Mouse (Mus musculus) midbrain, embryonic 12.5 days (tissue): ENCODE results near the gene Cfap43. TPM values are rescaled to one million over a fixed set of nuclear protein-coding genes. Genes with fewer than 3 reads are reported as not detected.

ENCODE experiments used
- ATAC-seq: fragments of 200-750 bp; cut with Nextera tagmentation; 2 replicates; pipeline ENCODE4 v1.8.0; 2017; ENCODE audit warnings: low read depth, moderate TSS enrichment, moderate library complexity; ENCODE audit not compliant: low FRiP score
- H3K27ac ChIP-seq: fragments of 300-500 bp; sonication (generic); replicated peaks from 2 replicates; pipeline ENCODE4 v1.5.1; 2016; ENCODE audit warnings: mild to moderate bottlenecking
- H3K27me3 ChIP-seq: fragments of 300-500 bp; sonication (generic); 2 replicates; pipeline ENCODE4 v1.6.1; 2016; ENCODE audit warnings: mild to moderate bottlenecking
- H3K36me3 ChIP-seq: fragments of 300-500 bp; sonication (generic); 2 replicates; pipeline ENCODE4 v1.6.1; 2016
- H3K4me1 ChIP-seq: fragments of 300-500 bp; sonication (generic); 2 replicates; pipeline ENCODE4 v1.6.1; 2016
- H3K4me2 ChIP-seq: fragments of 300-500 bp; sonication (generic); replicated peaks from 2 replicates; pipeline ENCODE4 v1.6.1; 2016; ENCODE audit warnings: mild to moderate bottlenecking, moderate library complexity
- H3K4me3 ChIP-seq: fragments of 300-500 bp; sonication (generic); 2 replicates; pipeline ENCODE4 v1.5.1; 2016; ENCODE audit warnings: mild to moderate bottlenecking
- H3K9ac ChIP-seq: fragments of 300-500 bp; sonication (generic); replicated peaks from 2 replicates; pipeline ENCODE4 v1.6.1; 2016; ENCODE audit warnings: mild to moderate bottlenecking, moderate library complexity
- H3K9me3 ChIP-seq: fragments of 300-500 bp; sonication (generic); 2 replicates; pipeline ENCODE4 v1.6.1; 2016; ENCODE audit warnings: mild to moderate bottlenecking
- WGBS: fragments of 180-500 bp; shearing (Covaris S2); methylation state at CpG from one replicate; pipeline ENCODE4 v1.1.7; 2016; 5-methylcytosine and 5-hydroxymethylcytosine counted together
- polyA plus RNA-seq: library from polyadenylated mRNA; unstranded; fragments of >200 nt; fragmentation: Nextera tagmentation; extraction: Ambion mirVana; gene quantifications from 2 replicates; pipeline ENCODE4 v1.2.1, GENCODE M21; 2016

Cfap43 gene
- polyA plus RNA-seq, 1 experiment from 2014 or later: 0.13 TPM

DNA sequence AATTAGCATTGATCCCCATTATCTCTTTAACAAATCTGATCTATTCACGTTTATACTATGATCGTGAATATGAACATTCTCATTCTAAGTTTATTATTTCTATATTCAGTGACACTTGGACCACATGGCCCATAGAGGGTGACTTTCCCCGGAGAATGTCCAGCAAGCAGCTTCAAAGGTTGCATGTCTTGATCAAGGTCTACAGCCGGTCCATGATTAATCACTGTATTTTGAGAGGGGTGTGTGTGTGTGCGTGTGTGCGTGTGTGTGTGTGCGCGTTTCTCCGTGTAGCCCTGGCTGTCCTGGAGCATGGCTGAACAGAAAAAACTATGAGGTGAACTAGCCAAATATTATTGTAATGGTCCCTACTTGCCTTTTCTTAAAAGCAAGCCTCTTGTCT is 166.6 kb downstream of the Cfap43 start:
- no peak for ATAC-seq
- H3K4me1 ChIP-seq: peaks cover 11% of the 10 kb centered on the region; the same call in 1 of the 2 replicates
- H3K27ac ChIP-seq: no peak overlapping the region
- no peaks in the 10 kb centered on the region for H3K36me3 ChIP-seq
- no peak overlapping the region for H3K4me2 ChIP-seq
- H3K27me3 ChIP-seq: 0 out of 2 replicates have a peak, but pooled peaks cover 3% of the 10 kb centered on the region
- 91% methylated on average over 9 of the region's 9 CpGs for WGBS
- H3K9ac ChIP-seq: no peak overlapping the region
- H3K4me3 ChIP-seq: no peak overlapping the region
- H3K9me3 ChIP-seq: no peaks in the 10 kb centered on the region

- WGBS: 21% methylated on average over 5 of the region's 5 CpGs
- Histone ChIP-seq H3K36me3 (no peaks in the 10 kb centered on the region), H3K9me3 (no peaks in the 10 kb centered on the region), H3K4me3 (no peak overlapping the region), H3K4me2 (no peak overlapping the region), H3K9ac (no peak overlapping the region), H3K27me3 (0 out of 2 replicates have a peak, but pooled peaks cover 3% of the 10 kb centered on the region), H3K27ac (no peak overlapping the region), H3K4me1 (peaks cover 11% of the 10 kb centered on the region; the same call in 1 of the 2 replicates)
- peak; percentile 34; the same call in 1 of the 2 replicates for ATAC-seq
These were observed 168.7 kb downstream of the Cfap43 start for GRCm38 (mm10) chr19:47750391-47750790.

DNA sequence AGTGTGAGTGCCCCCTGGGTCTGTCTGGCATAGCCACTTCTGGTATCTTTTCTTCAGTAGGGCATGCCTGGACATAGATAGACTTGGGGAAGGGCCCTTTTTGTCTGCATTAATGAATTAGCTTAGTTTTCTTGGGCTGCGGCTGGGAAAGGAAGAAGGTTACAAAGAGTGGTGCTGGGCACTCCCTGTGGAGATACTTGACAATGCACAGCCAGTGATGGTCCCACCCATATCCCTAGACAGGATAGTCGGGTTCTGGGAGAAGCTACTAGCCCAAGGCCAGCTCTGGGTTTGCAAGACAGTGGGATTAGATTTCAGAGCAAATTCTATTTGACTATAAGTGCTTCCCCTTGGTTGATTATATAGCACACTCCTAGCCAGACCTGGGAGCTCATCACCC is 170.1 kb downstream of the Cfap43 start:
- no peak overlapping the region for H3K9ac ChIP-seq
- WGBS: 75% methylated on average over 2 of the region's 2 CpGs
- 0 out of 2 replicates have a peak, but pooled peaks cover 3% of the 10 kb centered on the region for H3K27me3 ChIP-seq
- no peak overlapping the region for H3K27ac ChIP-seq
- H3K9me3 ChIP-seq: no peaks in the 10 kb centered on the region
- H3K4me1 ChIP-seq: peaks cover 11% of the 10 kb centered on the region; the same call in 1 of the 2 replicates
- no peaks in the 10 kb centered on the region for H3K36me3 ChIP-seq
- no peak for ATAC-seq
- H3K4me2 ChIP-seq: no peak overlapping the region
- no peak overlapping the region for H3K4me3 ChIP-seq

DNA sequence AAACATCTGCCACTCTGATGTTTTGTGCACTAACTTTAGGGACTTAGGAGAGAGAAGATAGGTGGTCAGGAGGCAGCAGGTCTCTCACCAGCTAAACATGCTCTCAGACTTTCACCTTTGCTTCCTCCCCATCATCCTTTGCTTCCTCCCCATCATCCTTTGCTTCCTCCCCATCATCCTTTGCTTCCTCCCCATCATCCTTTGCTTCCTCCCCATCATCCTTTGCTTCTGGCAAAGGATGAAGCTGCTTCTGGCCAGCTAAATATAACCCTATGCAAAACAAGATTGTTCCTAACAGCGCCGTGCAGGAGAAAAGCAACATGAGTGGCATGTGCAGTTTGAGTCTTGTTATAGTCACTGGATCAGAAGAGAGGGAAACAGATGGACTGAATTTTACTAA is 172.0 kb downstream of the Cfap43 start:
- no peaks in the 10 kb centered on the region for H3K9me3 ChIP-seq
- H3K4me3 ChIP-seq: no peak overlapping the region
- ATAC-seq: no peak
- no peak overlapping the region for H3K27ac ChIP-seq
- H3K4me1 ChIP-seq: peaks cover 11% of the 10 kb centered on the region; the same call in 1 of the 2 replicates
- H3K27me3 ChIP-seq: 0 out of 2 replicates have a peak, but pooled peaks cover 3% of the 10 kb centered on the region
- H3K9ac ChIP-seq: no peak overlapping the region
- no peak overlapping the region for H3K4me2 ChIP-seq
- WGBS: 99% methylated on average over 2 of the region's 2 CpGs
- H3K36me3 ChIP-seq: no peaks in the 10 kb centered on the region

DNA sequence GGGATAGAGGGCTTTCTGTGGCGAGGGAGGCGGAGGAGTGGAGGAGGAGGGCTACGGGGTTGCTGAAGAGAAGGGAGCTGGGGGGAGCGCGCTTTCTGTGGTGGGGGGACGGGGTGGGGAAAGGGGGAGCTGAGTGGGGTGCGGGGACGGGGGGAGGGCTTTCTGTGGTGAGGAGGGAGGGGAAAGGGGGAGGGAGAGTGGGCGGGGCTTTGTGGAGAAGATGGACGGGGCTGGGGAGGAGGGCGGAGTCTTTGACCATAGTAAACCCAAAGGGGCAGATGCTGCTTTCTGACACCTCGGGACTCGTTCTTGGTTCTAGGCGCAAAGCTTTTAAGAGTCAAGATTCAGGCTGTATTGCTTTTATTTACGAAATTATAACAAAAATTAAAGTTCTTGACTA is 187.2 kb downstream of the Cfap43 start:
- Histone ChIP-seq H3K9ac (peak overlapping the region; percentile 78), H3K9me3 (no peaks in the 10 kb centered on the region), H3K36me3 (peaks cover 40% of the 10 kb centered on the region), H3K4me2 (peak overlapping the region; percentile 71), H3K4me1 (peaks cover 13% of the 10 kb centered on the region; the same call in 1 of the 2 replicates), H3K27ac (peak overlapping the region; percentile 96), H3K27me3 (no peaks in the 10 kb centered on the region), H3K4me3 (peak overlapping the region; percentile 82)
- ATAC-seq: peak; percentile 24
- 2% methylated on average over 12 of the region's 15 CpGs for WGBS

DNA sequence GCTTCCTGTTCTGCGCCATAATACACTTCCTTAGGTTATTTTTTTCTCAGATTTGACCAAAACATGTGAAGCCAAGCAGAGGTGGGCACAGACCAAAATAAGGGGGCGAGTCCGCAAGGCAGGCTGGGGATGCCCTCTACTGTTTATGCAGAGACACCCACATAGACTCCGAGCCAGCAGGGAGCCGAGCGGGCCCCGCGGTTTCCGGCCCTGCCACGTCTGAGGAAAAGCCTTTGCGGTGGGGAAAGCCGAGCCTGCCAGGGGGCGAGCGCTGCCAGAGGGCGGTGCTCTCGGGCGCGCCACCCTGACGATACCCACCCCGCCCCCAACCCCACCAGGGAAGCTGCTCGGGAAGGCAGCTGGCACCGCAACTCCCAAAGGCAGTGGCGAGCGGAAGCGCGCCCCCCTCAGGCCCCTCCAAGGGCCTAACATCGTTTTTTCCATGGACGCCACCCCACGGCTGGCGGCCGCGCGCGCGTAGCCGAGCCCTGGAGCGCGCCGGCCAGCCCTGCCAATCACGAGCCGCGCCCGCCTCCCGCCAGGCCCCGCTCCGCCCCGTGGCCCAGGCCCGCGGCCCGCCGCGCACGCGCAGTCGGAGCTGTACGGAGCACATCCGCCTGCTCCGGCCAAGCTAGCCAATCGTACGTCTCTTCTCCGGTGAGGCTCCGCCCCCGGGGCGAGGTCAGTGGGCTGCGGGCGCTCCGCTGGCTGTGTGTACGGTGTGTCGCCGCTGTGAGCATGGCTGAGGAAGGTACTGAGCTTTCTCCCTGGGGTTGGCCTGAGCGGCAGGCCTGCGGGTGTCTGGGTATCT is 187.8 kb downstream of the Cfap43 start, which contains the start of gene Sfr1:
TSS of gene Sfr1 (plus strand) at position 612 of the 811 bp plus-strand sequence.
- Histone ChIP-seq H3K4me3 (peak within 1 kb of the TSS; percentile 82), H3K4me1 (peaks cover 13% of the 10 kb centered on the region; the same call in 1 of the 2 replicates)
- ATAC-seq: peak; percentile 97

GRCm38 (mm10) chr19:47730691-47731070 is 188.4 kb downstream of the Cfap43 start:
- H3K27me3 ChIP-seq: no peaks in the 10 kb centered on the region
- H3K4me1 ChIP-seq: peaks cover 13% of the 10 kb centered on the region; the same call in 1 of the 2 replicates
- peak overlapping the region; percentile 71 for H3K4me2 ChIP-seq
- H3K36me3 ChIP-seq: peaks cover 30% of the 10 kb centered on the region
- peak; percentile 69 for ATAC-seq
- no peaks in the 10 kb centered on the region for H3K9me3 ChIP-seq
- under 1% methylated on average over 12 of the region's 12 CpGs for WGBS
- H3K4me3 ChIP-seq: peak overlapping the region; percentile 82
- peak overlapping the region; percentile 96 for H3K27ac ChIP-seq
- H3K9ac ChIP-seq: peak overlapping the region; percentile 63

More for the DNA sequence above, 187.8 kb downstream of the Cfap43 start, which contains the start of gene Sfr1:
- Histone ChIP-seq H3K9ac (peak within 1 kb of the TSS; percentile 78), H3K36me3 (peaks cover 36% of the 10 kb centered on the region), H3K4me2 (peak within 1 kb of the TSS; percentile 71), H3K9me3 (no peaks in the 10 kb centered on the region), H3K27ac (peak within 1 kb of the TSS; percentile 96), H3K27me3 (no peaks in the 10 kb centered on the region)
- under 1% methylated on average over 68 of the region's 72 CpGs for WGBS

GRCm38 (mm10) chr19:47725643-47726140 is 193.4 kb downstream of the Cfap43 start:
- ATAC-seq: no peak
- Histone ChIP-seq H3K27ac (no peak overlapping the region), H3K4me1 (peaks cover 7% of the 10 kb centered on the region; the same call in 1 of the 2 replicates)

GRCm38 (mm10) chr19:47724903-47725302 is 194.2 kb downstream of the Cfap43 start:
- no peak overlapping the region for H3K4me2 ChIP-seq
- no peak overlapping the region for H3K4me3 ChIP-seq
- no peaks in the 10 kb centered on the region for H3K27me3 ChIP-seq
- H3K9me3 ChIP-seq: no peaks in the 10 kb centered on the region
- H3K36me3 ChIP-seq: no peaks in the 10 kb centered on the region
- 81% methylated on average over 4 of the region's 4 CpGs for WGBS
- H3K4me1 ChIP-seq: no peaks in the 10 kb centered on the region
- no peak overlapping the region for H3K27ac ChIP-seq
- no peak overlapping the region for H3K9ac ChIP-seq
- no peak for ATAC-seq

More at GRCm38 (mm10) chr19:47725643-47726140, 193.4 kb downstream of the Cfap43 start:
- H3K9me3 ChIP-seq: no peaks in the 10 kb centered on the region
- 78% methylated on average over 7 of the region's 7 CpGs for WGBS
- no peaks in the 10 kb centered on the region for H3K27me3 ChIP-seq
- no peak overlapping the region for H3K9ac ChIP-seq
- no peak overlapping the region for H3K4me2 ChIP-seq
- no peaks in the 10 kb centered on the region for H3K36me3 ChIP-seq
- H3K4me3 ChIP-seq: no peak overlapping the region

DNA sequence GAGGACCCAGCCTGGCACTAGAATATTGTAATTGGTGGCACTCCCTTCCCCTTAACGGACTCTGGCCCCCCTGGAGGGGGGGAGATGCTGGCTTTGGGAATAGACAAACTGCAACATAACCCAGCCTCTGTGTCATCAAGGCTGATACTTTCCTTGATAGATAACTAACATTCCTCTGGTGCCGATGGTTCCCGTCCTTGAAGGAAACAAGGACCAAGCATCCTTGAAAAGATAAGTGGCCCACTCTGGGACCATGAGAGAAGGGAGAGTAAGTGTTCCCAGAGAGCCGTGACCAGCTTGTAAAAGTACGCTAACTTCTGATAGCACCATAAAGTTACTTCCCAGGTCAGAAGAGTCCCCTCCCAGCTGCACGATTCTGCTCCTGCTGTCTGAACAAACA is 196.6 kb downstream of the Cfap43 start:
- no peak for ATAC-seq
- WGBS: 81% methylated on average over 6 of the region's 6 CpGs
- Histone ChIP-seq H3K4me2 (no peak overlapping the region), H3K27me3 (no peaks in the 10 kb centered on the region), H3K27ac (no peak overlapping the region), H3K36me3 (no peaks in the 10 kb centered on the region), H3K9me3 (no peaks in the 10 kb centered on the region), H3K4me3 (no peak overlapping the region), H3K4me1 (no peaks in the 10 kb centered on the region), H3K9ac (no peak overlapping the region)

DNA sequence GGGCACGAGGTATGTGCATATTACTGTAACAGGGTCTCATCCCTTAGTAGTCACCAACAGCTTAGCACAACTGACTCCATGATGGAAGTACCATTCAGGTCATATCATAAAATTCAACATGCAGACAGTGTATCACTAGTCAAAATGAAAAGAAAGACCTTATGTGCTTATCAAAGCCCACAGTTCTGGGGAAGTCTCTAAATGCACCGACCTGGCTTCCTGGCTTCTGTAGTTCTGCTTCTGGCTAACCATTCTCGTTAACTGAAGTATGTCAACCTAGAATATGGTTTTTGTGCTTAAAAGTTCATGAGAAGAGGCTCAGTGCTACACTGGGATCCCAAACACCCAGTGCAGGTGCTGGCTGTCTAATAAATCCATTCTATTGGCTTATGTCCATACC is 199.9 kb downstream of the Cfap43 start:
- ATAC-seq: no peak

DNA sequence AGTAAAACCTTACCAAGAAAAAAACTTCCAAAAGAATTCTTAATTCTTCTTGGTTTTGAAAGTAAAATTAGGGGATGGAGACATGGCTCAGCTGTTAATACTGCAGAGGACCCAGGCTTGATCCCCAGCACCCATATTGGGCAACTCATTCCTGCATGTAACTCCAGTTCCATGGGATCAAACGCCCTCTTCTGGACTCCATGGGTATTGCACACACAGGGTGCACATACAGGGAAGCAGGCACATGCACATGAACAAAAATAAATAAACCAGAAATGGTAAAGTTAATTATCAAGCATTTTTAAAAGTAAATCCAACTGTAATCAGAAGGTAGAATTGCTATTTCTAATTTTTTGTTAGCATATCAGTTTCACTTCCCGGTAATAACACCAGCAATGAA is 202.9 kb downstream of the Cfap43 start:
- Histone ChIP-seq H3K9ac (no peak overlapping the region), H3K4me3 (no peak overlapping the region), H3K9me3 (no peaks in the 10 kb centered on the region), H3K27me3 (no peaks in the 10 kb centered on the region), H3K4me1 (no peaks in the 10 kb centered on the region), H3K27ac (no peak overlapping the region), H3K36me3 (no peaks in the 10 kb centered on the region), H3K4me2 (no peak overlapping the region)
- WGBS: 74% methylated on average over 2 of the region's 2 CpGs
- ATAC-seq: no peak

More for the DNA sequence above, 199.9 kb downstream of the Cfap43 start:
- no peak overlapping the region for H3K9ac ChIP-seq
- no peaks in the 10 kb centered on the region for H3K9me3 ChIP-seq
- no peaks in the 10 kb centered on the region for H3K36me3 ChIP-seq
- WGBS: 86% methylated on average over 3 of the region's 3 CpGs
- H3K27me3 ChIP-seq: no peaks in the 10 kb centered on the region
- H3K4me1 ChIP-seq: no peaks in the 10 kb centered on the region
- H3K27ac ChIP-seq: no peak overlapping the region
- H3K4me3 ChIP-seq: no peak overlapping the region
- H3K4me2 ChIP-seq: no peak overlapping the region
